Mouse (Mus musculus) lung, adult 2 months (tissue): ENCODE results near the gene Ccdc63.

Source experiments
- CTCF ChIP-seq: fragments of 200-500 bp; IDR thresholded peaks from 2 replicates; pipeline ENCODE4 v1.5.1; 2011; ENCODE audit warnings: mild to moderate bottlenecking, low read length, control low read depth; ENCODE audit not compliant: insufficient read depth
- POLR2A ChIP-seq: fragments of 200-500 bp; IDR thresholded peaks from 2 replicates; pipeline ENCODE4 v1.6.1; 2011; ENCODE audit warnings: low read depth, mild to moderate bottlenecking, control low read depth, low read length, borderline replicate concordance; ENCODE audit errors: extremely low read depth

- TF ChIP-seq CTCF (no peak), POLR2A (no peak)
Measured at GRCm38 (mm10) chr5:122135290-122135882, 5.2 kb downstream of the Ccdc63 start.
